Mouse (Mus musculus): ENCODE measurements around the gene Gm36176. TPM values are rescaled to one million over a fixed set of nuclear protein-coding genes. Genes with fewer than 3 reads are reported as not detected.
A peak's percentile ranks its signal among the peaks of the same experiment; 100 is the strongest.
"Not testable (repeated sequence)": the region's sequence is repeated elsewhere in the genome, so short reads cannot be mapped to it uniquely, and the experiment has no call there.

Gene Gm36176
- not detected in 2 replicates for polyA plus RNA-seq (2012; rRNA removed)

DNA sequence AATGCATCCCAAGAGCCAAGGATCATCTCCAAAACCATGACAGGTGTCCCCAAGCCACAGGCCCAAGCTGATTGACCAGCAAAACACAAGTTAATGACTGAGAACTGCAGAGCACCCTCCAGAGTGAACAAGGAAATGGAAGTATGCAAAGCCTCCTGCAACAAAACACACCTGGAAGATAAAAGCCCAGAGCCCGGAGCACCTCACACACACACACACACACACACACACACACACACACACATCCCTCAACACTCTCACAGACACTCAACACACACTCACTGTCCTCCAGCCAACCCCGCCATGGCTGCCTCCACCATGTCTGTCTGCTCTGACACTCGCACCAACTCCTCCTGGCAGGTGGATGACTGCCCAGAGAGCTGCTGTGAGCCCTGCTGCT, at the start of gene Gm36176:
Gene Gm36176 (plus strand): TSS at position 301 of the 400 bp plus-strand sequence.
- DNase-seq (ENCODE audit: low read depth, low spot score): no peak
- WGBS: 77% methylated on average over 3 of the region's 3 CpGs

DNA sequence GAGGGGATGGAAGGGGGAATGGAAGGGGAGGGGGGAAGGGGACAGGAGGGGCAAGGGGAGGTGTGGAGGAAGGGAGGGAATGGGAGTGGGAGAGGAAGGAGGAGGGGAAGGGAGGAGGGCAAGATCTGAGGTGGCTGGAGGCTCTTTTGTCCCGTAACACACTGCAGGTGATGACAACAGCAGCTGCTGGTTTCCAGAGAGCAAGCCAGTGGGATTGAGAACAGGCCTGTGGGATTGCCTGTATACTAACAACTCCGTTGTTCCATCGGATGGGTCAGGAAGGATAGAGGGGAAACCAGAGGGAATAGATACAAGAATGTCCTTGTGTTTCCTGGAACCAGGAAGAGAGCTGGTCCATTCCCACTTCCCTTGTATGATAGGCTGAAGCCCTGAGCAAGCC, 48.9 kb upstream of the Gm36176 start:
- WGBS: 50% methylated on average over 3 of the region's 3 CpGs
- no peak for DNase-seq (ENCODE audit: low read depth, low spot score)

DNA sequence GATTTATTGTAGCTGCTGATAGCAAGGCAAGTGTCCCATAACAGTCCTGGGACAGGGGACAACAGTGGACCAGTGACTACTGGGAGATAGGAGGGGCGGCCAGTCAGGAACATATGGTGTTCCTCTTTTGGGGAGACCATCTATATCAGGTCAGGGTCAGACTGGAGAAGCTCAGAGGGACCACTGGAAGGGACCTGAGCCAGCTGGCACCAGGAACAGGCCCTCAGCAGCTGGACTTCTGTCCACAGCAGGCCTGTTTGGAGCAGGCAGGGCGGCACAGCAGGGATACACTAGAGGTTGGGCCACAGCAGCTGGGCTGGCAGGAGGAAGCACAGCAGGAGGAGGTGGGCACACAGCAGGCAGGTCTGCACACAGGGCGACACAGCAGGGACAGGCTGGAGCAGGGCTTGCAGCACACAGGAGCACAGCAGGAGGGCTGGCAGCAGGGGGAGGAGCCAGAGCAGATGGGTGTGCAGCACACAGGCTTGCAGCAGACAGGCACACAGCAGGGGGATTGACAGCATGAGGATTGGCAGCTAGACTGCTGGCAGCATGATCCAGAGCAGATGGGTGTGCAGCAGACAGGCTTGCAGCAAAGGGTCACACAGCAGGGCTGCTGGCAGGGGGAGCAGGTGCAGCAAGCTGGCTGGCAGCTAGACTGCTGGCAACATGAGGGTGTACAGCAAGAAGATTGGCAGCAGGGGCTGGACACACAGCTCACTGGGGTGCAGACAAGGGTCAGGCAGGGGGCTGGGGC, 48.3 kb upstream of the Gm36176 start:
- not testable (repeated sequence) for DNase-seq (ENCODE audit: low read depth, low spot score)
- WGBS: 52% methylated on average over 3 of the region's 3 CpGs

DNA sequence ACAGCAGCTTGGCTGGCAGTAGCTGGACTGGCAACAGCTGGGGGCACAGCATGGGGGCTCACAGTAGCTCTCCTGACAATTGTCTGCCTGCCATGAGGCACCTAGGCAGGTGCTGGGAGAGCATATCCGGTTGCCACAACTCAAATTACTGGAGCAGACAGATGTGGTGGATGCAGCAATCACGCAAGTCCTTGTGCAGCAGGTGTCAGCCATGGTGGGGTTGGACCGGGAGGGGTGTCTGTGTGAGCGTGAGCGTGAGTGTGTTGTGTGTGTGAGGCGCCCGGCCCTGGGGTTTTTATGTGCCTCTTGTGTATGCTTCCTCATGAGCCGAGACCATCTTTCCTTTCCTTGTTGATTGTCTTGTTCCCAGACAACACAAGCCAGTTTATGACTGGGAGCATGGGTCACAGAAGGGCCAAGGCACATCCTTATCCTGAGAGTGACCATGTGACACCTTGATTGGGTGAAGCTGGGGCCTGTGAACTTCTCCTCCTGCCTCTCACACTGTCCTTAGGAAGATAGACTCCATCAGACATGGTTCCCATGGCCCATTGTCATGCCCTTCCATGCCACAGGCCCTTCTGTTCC, 47.6 kb upstream of the Gm36176 start, which contains the start of gene Gm19668:
Gene Gm19668 (minus strand): TSS at position 213 of the 588 bp plus-strand sequence.
- no peak for DNase-seq (ENCODE audit: low read depth, low spot score)
- WGBS: 33% methylated on average over 8 of the region's 8 CpGs

DNA sequence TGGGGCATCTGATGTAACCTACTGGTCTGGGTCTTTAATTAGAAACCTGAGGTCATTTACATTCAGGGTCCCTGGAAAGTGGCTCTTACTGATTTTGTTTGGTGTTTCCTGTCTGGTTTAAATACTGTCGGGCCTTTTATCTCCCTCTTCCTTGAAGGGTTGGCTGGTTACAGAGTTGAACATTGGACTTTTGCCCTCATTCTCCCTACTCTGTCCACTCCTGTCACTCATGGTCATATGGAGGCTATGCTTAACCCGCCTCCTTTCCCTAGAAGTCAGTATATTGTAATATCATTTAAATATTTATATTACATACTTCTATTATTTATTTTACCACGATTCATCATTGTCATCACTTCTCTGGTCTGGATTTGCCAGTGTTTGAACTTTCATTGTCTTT, 42.5 kb upstream of the Gm36176 start:
- WGBS: 28% methylated on average over 3 of the region's 3 CpGs
- no peak for DNase-seq (ENCODE audit: low read depth, low spot score)

DNA sequence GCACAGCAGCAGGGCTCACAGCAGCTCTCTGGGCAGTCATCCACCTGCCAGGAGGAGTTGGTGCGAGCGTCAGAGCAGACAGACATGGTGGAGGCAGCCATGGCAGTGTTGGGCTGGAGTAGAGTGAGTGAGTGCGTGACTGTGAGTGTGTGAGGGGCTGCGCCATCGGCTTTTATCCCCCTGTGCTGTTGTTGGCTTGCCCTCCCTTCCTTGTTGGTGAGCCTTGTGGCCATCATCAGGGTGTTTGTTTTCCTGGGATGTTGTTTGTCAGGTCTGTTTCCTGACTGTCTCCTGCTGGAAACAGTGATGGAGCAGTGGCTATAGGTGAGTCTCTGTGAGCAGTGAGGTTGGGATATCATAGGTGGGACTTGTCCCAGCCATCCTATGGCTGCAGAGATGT, 34.9 kb upstream of the Gm36176 start, which contains the start of gene Gm9507:
Gene Gm9507 (minus strand): TSS at position 101 of the 400 bp plus-strand sequence.
- WGBS: 55% methylated on average over 5 of the region's 5 CpGs

DNA sequence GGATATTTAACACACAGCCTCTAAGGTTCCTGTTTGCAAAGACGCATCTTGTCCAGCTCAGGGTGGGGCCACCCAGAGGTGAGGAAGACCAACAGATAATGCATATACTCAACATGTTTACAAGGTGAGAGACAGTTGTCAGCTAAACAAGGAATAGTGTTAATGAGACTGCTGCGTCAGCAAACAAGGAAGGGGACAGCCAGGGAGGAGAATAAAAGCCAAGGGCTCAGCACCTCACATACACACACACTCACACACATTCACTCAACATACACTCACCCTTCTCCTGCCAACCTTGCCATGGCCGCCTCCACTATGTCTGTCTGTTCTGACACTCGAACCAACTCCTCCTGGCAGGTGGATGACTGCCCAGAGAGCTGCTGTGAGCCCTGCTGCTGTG, 32.2 kb upstream of the Gm36176 start, which contains the start of gene Gm2696:
Gene Gm2696 (plus strand): TSS at position 301 of the 400 bp plus-strand sequence.
- 36% methylated on average over 4 of the region's 4 CpGs for WGBS
- DNase-seq (ENCODE audit: low read depth, low spot score): no peak

More for the DNA sequence above, 34.9 kb upstream of the Gm36176 start, which contains the start of gene Gm9507:
- no peak for DNase-seq (ENCODE audit: low read depth, low spot score)

DNA sequence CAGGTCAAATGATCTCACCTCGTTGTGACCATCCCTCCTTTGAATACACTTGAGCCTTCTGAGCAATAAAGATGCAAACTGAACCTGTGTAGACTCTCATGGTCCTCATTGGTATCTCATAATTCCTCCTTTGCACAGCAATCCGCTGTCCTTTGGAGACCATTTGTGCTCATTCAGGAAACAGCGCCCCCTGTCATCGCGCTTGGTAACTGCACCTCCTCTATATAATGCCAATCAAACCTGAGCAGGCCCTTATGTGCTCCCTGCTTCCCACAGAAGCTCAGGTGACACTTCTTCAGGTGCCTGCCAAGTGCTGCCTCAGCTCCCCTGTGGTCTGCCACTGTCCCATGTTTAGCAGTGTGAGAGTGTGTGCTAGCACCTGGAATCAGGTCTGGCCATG, 31.1 kb upstream of the Gm36176 start:
- DNase-seq (ENCODE audit: low read depth, low spot score): no peak
- 30% methylated on average over 5 of the region's 5 CpGs for WGBS

DNA sequence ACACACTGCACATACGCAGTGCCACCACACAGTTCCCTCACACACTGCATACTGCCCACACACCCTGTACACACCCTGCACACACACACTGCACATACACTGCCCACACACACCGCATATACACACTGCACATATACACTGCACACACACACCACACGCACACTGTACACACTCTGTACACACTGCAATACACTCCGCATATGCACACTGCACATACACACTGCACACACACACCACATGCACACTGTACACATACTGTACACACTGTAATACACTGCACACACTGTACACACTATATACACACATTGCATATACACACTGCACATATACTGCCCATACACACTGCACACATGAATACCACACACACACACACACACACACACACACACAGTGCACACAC, 28.1 kb upstream of the Gm36176 start:
- 96% methylated on average over 4 of the region's 4 CpGs for WGBS
- DNase-seq (ENCODE audit: low read depth, low spot score): no peak

DNA sequence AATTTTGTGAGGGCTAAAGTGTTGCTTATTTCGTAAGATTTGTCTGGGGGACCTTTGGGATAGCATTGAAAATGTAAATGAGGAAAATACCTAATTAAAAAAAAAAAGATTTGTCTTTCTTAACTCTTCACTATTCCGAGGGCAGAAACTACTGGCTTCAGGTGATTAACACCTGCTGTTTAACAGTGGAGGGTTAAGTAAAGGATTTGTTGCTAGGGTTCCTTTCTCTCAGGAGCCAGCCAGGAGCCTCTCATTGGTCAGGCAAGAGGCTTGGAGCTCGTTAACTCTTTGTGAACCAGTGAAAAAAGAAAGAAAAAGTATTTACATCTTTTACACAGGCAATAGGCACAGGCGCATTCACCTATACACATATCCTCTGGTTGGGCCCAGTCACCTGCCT, 27.4 kb upstream of the Gm36176 start:
- no peak for DNase-seq (ENCODE audit: low read depth, low spot score)
- 42% methylated on average over 4 of the region's 4 CpGs for WGBS

DNA sequence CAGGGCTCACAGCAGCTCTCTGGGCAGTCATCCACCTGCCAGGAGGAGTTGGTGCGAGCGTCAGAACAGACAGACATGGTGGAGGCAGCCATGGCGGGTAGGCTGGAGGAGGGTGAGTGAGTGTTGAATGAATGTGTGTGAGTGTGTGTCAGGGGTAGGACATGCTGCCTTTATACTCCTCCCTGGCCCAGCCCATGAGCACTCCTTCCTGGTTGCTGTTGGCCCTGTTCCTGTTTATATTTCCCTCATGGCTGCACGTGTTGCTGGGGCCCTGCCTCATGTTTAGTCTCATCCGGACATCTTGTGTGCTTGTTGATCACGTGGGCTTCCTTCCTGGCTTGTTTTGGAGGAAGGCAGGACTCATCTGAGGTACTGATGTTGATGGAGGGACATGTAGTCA, 19.7 kb upstream of the Gm36176 start, which contains the start of gene Krtap10-4:
Gene Krtap10-4 (minus strand): TSS at position 145 of the 400 bp plus-strand sequence.
- WGBS: 37% methylated on average over 6 of the region's 6 CpGs

DNA sequence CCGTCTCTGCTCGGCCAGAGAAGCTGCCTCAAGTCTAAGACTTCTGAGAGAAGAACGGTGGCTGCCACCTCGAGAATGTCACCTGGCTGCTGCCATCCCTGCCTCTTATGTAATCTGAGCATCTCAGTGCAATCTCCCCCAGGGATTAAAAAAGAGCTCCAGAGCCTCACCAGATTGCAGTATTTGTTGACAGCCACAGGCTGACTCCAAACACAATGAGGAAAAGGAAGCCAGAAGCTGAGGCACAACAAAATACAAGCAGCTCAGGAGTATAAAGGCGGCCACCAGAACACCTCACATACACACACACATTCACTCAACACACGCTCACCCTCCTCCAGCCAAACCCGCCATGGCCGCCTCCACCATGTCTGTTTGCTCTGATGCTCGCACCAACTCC, 11.0 kb upstream of the Gm36176 start, which contains the start of gene Krtap10-10:
Gene Krtap10-10 (plus strand): TSS at position 301 of the 400 bp plus-strand sequence.
- 67% methylated on average over 9 of the region's 9 CpGs for WGBS
- no peak for DNase-seq (ENCODE audit: low read depth, low spot score)

More for the DNA sequence above, 19.7 kb upstream of the Gm36176 start, which contains the start of gene Krtap10-4:
- no peak for DNase-seq (ENCODE audit: low read depth, low spot score)

DNA sequence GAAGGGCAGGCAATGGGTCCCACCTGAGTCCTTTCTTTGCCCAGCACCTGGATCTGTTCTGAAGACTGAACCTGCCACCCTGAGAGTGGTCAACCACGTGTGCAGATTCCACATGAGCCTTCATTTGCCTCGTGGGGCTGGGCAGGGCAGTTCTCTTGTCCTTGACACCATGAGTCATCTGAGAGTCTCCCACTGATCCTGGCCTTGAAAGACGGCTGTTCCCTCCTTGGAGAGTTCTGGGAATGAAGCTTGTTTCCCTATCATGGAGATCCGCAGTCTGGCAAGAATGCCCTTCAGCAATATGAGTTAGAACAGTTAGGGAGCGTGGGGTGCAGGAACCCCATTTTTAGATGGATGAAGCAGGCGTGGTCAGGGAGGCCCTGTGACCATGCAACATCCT, 7.6 kb upstream of the Gm36176 start:
- DNase-seq (ENCODE audit: low read depth, low spot score): no peak
- WGBS: 57% methylated on average over 6 of the region's 6 CpGs

DNA sequence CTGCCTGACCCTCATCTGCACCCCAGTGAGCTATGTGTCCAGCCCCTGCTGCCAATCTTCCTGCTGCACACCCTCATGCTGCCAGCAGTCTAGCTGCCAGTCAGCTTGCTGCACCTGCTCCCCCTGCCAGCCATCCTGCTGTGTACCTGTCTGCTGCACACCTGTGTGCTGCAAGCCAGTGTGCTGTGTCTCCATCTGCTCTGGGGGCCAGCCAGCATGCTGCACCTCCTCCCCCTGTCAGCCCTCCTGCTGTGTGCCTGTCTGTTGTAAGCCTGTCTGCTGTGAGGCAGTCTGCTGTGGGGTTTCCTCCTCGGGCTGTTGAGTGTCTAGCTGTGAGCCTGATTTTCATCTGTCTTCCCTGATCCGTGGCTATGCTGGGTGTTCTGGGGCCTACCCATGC, 358 bp downstream of the Gm36176 start:
- no peak for DNase-seq (ENCODE audit: low read depth, low spot score)
- WGBS: 24% methylated on average over 2 of the region's 2 CpGs

DNA sequence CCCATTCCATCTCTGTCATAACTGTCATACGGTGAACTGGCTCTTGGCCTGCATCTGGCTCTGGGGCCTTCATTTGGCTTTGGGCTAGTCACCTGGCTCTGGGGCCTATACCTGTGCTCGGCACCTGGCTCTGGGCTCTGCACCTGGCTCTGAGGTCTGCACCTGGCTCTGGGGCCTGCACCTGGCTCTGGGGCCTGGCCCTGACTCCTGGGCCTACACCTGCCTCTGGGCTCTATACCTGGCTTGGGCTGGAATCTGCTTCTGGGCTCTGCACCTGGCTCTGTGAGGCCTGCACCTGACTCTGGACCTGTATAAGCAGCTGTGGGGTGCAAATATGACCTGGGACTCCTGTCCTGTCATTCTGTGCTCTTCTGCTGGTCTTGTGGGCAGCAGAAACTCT, 935 bp downstream of the Gm36176 start:
- no peak for DNase-seq (ENCODE audit: low read depth, low spot score)
- WGBS: 41% methylated on average over 2 of the region's 2 CpGs

DNA sequence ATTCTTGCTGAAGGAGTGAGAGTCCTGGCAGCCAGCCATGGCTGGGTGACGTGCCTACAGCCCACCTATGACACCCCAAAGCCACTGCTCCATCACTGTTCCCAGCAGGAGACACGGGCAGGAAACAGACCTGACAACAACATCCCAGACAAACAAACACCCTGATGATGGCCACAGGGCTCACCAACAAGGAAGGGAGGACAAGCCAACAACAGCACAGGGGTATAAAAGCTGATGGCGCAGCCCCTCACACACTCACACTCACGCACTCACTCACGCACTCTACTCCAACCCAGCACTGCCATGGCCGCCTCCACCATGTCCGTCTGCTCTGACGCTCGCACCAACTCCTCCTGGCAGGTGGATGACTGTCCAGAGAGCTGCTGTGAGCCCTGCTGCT, 6.0 kb downstream of the Gm36176 start, which contains the start of gene Gm10318:
Gene Gm10318 (plus strand): TSS at position 301 of the 400 bp plus-strand sequence.
- DNase-seq (ENCODE audit: low read depth, low spot score): no peak
- WGBS: 60% methylated on average over 9 of the region's 9 CpGs

DNA sequence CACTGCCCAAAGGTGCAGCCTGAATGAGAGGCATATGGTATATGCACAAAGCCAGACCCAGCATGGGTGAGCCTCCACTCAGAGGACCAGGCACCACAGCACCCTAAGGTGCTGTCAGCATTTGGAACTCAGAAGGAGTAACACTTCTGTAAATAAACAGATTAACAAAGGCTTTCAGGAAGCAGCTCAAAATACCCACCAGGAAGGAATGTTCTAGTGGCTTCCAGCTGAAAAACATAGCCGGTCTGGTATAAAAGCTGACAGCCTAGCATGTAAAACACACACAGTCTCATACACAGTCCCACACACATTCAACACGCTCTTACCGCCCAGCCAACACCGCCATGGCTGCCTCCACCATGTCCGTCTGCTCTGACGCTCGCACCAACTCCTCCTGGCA, 15.1 kb downstream of the Gm36176 start, which contains the start of gene Gm3285:
Gene Gm3285 (plus strand): TSS at position 301 of the 400 bp plus-strand sequence.
- DNase-seq (ENCODE audit: low read depth, low spot score): no peak
- WGBS: 44% methylated on average over 7 of the region's 7 CpGs

DNA sequence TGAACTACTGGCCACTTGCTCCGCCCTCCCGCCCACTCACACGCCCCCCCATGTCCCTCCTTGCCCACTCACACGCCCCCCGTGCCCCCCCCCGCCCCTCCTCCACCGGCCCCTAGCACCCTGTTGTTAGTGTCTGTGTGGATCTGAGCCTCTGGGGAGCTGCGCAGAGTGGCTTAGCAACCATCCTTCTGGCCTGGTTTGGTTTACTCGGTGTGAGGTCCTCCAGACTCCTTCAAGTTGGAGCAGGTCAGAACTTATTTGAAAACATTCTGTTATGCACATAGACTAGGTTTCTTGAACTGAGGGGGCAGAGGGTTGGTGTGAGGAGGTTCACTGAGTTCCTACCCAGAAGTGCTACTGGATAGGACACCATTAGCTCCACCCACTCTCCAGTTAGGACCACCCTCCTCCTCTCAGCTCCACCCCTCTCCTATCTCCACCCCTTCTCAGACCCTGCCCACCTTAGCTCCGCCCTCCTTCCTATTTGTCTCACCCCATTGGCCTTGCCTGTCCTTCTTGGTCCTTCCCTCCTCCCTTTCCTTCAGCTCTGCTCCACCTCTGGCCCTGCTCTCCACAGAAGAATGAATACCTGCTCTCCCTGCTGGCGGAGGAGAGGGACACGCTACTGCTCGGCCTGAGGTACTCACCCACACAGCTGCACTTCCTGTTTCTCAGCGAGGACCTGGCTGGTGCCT, 17.6 kb downstream of the Gm36176 start:
- DNase-seq (ENCODE audit: low read depth, low spot score): peak; percentile 21
- WGBS: 27% methylated on average over 14 of the region's 14 CpGs

DNA sequence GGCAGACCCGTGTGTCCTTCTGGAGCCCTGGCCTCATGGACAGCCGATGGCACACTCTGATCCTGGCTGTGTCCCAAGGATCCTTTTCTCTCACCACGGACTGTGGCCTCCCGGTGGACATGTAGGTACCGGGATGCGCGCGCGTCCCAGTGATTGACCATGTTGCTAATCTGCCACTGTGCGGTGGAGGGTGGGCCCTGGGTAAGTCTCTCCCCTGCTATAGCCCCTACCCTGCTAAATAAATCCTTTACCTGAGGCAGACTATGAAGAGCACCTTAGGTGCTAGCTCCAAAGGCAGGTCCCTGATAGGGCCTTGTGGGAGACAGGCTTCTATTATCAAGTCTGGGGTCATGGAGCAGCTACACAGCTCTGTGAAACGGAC, 18.1 kb downstream of the Gm36176 start:
- no peak for DNase-seq (ENCODE audit: low read depth, low spot score)
- WGBS: 34% methylated on average over 11 of the region's 11 CpGs

DNA sequence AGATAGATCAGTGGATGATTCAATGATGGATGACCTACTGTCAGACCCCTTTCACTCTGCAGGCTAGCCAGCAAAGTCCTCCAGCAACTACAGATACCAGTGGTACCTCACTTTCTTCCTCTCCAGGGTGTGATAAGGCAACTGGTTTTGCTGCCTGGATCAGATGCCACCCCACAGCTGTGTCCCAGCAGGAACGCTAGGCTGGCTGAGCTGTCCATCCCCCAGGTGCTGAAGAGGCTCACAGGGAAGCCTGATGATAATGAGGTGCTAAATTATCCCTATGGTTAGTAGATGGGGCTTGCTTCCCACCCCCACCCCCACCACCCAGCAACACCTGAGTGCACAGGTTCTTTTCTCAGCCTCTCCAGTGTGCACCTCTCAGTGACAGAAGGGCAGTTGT, 20.9 kb downstream of the Gm36176 start:
- DNase-seq (ENCODE audit: low read depth, low spot score): no peak
- WGBS: 26% methylated on average over 1 of the region's 1 CpGs
